Mouse (Mus musculus) liver, postnatal 0 days (tissue): ENCODE results near the gene Snx5. TPM values are rescaled to one million over a fixed set of nuclear protein-coding genes. Genes with fewer than 3 reads are reported as not detected.

Experiments used
- ATAC-seq: fragments of 200-750 bp; cut with Nextera tagmentation; 2 replicates; pipeline ENCODE4 v1.8.0; 2017; ENCODE audit warnings: mild to moderate bottlenecking, moderate library complexity
- DNase-seq: peaks from one replicate; pipeline ENCODE4 v3.0.0-alpha.2; 2016
- H3K27ac ChIP-seq: fragments of 300-500 bp; sonication (generic); 2 replicates; pipeline ENCODE4 v1.5.1; 2014; ENCODE audit warnings: antibody characterized with exemption, moderate library complexity, mild to moderate bottlenecking, low read depth
- H3K27me3 ChIP-seq: fragments of 300-500 bp; sonication (generic); 2 replicates; pipeline ENCODE4 v1.6.1; 2014; ENCODE audit warnings: low read length, control low read depth, mixed read lengths; ENCODE audit not compliant: insufficient read depth
- H3K36me3 ChIP-seq: fragments of 300-500 bp; sonication (generic); replicated peaks from 2 replicates; pipeline ENCODE4 v1.6.1; 2014; ENCODE audit warnings: mild to moderate bottlenecking, control low read depth, low read length, moderate library complexity, mixed read lengths; ENCODE audit not compliant: insufficient read depth
- H3K4me1 ChIP-seq: fragments of 300-500 bp; sonication (generic); 2 replicates; pipeline ENCODE4 v1.6.1; 2014; ENCODE audit warnings: antibody characterized with exemption, mild to moderate bottlenecking, control low read depth; ENCODE audit not compliant: insufficient read depth
- H3K4me2 ChIP-seq: fragments of 300-500 bp; sonication (generic); 2 replicates; pipeline ENCODE4 v1.6.1; 2014; ENCODE audit warnings: low read depth, mild to moderate bottlenecking, low read length, moderate library complexity, mixed read lengths
- H3K4me3 ChIP-seq: fragments of 300-500 bp; sonication (generic); 2 replicates; pipeline ENCODE4 v1.5.1; 2014; ENCODE audit warnings: low read depth, low read length
- H3K9ac ChIP-seq: fragments of 300-500 bp; sonication (generic); replicated peaks from 2 replicates; pipeline ENCODE4 v1.6.1; 2014; ENCODE audit warnings: mild to moderate bottlenecking, moderate library complexity
- H3K9me3 ChIP-seq: fragments of 300-500 bp; sonication (generic); 2 replicates; pipeline ENCODE4 v1.6.1; 2016; ENCODE audit warnings: mild to moderate bottlenecking, control low read depth, low read length, mixed read lengths
- CTCF ChIP-seq: sonication (generic); IDR thresholded peaks from 2 replicates; pipeline ENCODE4 v1.5.1; 2016; ENCODE audit warnings: antibody characterized with exemption, low read depth
- EP300 ChIP-seq: IDR thresholded peaks from 2 replicates; pipeline ENCODE4 v1.6.1; 2016; ENCODE audit warnings: antibody characterized with exemption, low read depth, mild to moderate bottlenecking
- WGBS: fragments of 180-500 bp; shearing (Covaris S2); extraction: QIAGEN DNeasy Blood & Tissue Kit; methylation state at CpG from one replicate; pipeline ENCODE4 v1.1.7; 2014; ENCODE audit not compliant: insufficient replicate concordance; 5-methylcytosine and 5-hydroxymethylcytosine counted together
- polyA plus RNA-seq: library from polyadenylated mRNA; unstranded; fragments of >200 nt; fragmentation: Nextera tagmentation; extraction: Ambion mirVana; gene quantifications from 2 replicates; pipeline ENCODE4 v1.2.1, GENCODE M21; 2015

Snx5 gene
- polyA plus RNA-seq, 1 experiment from 2014 or later, result 47.9 TPM

DNA sequence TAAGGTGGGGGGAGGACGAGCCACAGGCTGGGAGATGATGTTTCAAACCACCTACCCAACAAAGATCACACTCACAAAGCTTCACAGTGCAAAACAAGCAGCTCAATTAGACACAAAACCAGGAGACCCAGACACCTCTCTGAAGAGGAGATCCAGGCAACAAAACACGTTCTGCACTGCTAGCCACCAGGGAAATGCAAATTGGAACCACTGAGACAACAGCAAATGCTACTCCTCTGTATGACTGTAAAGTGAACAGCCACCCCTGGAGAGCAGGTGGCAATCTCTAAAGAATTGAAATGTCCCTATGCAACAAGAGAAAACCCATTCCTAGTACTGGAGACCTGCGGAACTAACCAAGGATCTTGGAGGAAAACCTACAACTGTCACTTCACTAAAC, 37.2 kb downstream of the Snx5 start:
- no peak for DNase-seq
- no peaks in the 10 kb centered on the region; the same call in none of the 2 replicates for H3K9me3 ChIP-seq
- H3K4me2 ChIP-seq, result no peak overlapping the region
- no peak overlapping the region for H3K4me3 ChIP-seq
- peak overlapping the region; percentile 7; the same call in 1 of the 2 replicates for H3K27ac ChIP-seq
- no peaks in the 10 kb centered on the region for H3K36me3 ChIP-seq
- 56% methylated on average over 3 of the region's 3 CpGs for WGBS
- H3K4me1 ChIP-seq, result peaks cover 14% of the 10 kb centered on the region; the same call in 1 of the 2 replicates
- no peak overlapping the region for H3K9ac ChIP-seq
- ATAC-seq, result no peak
- TF ChIP-seq CTCF (no peak), EP300 (no peak)
- no peaks in the 10 kb centered on the region for H3K27me3 ChIP-seq

DNA sequence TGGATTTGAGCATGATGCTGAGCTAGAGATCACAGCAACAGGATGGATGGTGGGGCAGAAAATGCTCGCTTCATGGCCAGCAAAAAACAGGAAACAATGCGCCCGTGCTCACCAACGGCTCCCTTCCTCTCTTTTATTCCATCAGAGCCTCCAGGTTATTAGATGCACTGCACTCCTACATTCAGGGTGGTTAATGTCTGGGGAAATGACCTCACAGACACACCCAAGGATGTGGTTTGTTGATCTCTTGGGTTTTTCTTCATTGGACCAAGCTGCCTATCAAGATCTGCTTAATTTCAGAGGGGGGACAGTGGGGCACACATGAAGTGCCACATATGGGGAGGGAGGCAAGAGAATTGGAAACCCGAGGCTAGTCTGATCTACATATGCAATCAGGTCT, 39.6 kb downstream of the Snx5 start:
- TF ChIP-seq EP300, result no peak
- no peak for TF ChIP-seq CTCF
- Histone ChIP-seq H3K36me3 (no peaks in the 10 kb centered on the region), H3K4me3 (no peak overlapping the region), H3K27ac (peak overlapping the region; percentile 79), H3K4me2 (peak overlapping the region; percentile 62), H3K27me3 (no peaks in the 10 kb centered on the region), H3K4me1 (peaks cover 14% of the 10 kb centered on the region; the same call in 1 of the 2 replicates), H3K9me3 (no peaks in the 10 kb centered on the region; the same call in none of the 2 replicates), H3K9ac (0 out of 2 replicates have a peak overlapping the region, but pooled peaks have one; percentile 3)
- ATAC-seq (peak; percentile 66), DNase-seq (no peak)
- WGBS, result 19% methylated on average over 5 of the region's 5 CpGs

DNA sequence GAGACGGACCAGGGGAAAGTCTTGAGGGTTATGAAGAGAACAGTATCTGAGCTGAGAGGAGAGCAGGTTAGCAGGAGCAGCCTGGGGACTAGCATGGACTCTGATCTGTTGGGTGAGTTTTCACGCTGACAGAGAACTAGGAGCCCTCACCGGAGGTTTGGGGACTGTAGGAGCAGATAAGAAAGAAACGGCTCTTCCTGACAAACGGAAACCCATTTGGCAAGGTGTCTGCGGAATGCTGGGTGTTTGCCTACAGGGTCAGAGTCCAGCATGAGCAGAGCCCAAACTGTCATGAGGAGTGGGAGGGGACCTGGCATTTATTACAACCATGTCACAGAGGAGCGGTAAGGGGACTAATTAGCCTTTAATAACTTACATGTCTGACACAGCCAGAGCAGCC, 40.2 kb downstream of the Snx5 start:
- 6% methylated on average over 7 of the region's 7 CpGs for WGBS
- no peak for TF ChIP-seq CTCF
- 0 out of 2 replicates have a peak, but pooled peaks have one; percentile 30 for TF ChIP-seq EP300
- H3K36me3 ChIP-seq, result no peaks in the 10 kb centered on the region
- peaks cover 14% of the 10 kb centered on the region; the same call in 1 of the 2 replicates for H3K4me1 ChIP-seq
- H3K9me3 ChIP-seq, result no peaks in the 10 kb centered on the region; the same call in none of the 2 replicates
- DNase-seq, result peak; percentile 34
- H3K4me2 ChIP-seq, result peak overlapping the region; percentile 62
- peak overlapping the region; percentile 79 for H3K27ac ChIP-seq
- H3K27me3 ChIP-seq, result no peaks in the 10 kb centered on the region
- ATAC-seq, result peak; percentile 57
- peak overlapping the region; percentile 3; the same call in 1 of the 2 replicates for H3K9ac ChIP-seq
- peak overlapping the region; percentile 21 for H3K4me3 ChIP-seq

DNA sequence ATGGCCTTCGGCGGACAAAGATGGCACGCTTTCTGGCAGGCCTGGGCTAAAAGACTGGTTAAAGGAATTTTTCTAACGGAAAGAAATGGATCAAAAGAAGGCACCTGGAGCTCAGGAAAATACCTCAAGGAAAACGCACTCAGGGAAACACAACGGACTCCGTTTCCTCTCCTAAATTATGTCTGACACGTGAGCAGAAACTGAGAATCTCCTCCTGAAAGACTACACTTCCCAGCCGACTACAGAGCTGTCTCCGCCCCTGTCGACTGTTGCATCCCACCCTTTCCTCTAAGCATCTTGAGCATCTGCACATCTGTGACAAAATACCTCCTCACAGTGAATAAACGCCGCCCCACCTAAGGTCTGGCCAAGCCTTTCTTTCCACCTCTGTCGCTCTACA, 41.1 kb downstream of the Snx5 start:
- no peak overlapping the region for H3K4me2 ChIP-seq
- peaks cover 21% of the 10 kb centered on the region for H3K4me1 ChIP-seq
- H3K9me3 ChIP-seq, result no peaks in the 10 kb centered on the region; the same call in none of the 2 replicates
- no peak for DNase-seq
- TF ChIP-seq CTCF (no peak), EP300 (no peak)
- WGBS, result 74% methylated on average over 14 of the region's 14 CpGs
- H3K27ac ChIP-seq, result peak overlapping the region; percentile 79; the same call in 1 of the 2 replicates
- ATAC-seq, result no peak
- no peak overlapping the region for H3K9ac ChIP-seq
- H3K4me3 ChIP-seq, result no peak overlapping the region
- H3K36me3 ChIP-seq, result no peaks in the 10 kb centered on the region
- no peaks in the 10 kb centered on the region for H3K27me3 ChIP-seq

- H3K9ac ChIP-seq, result no peak overlapping the region
- DNase-seq (no peak), ATAC-seq (no peak)
- peaks cover 24% of the 10 kb centered on the region for H3K4me1 ChIP-seq
- H3K36me3 ChIP-seq, result no peaks in the 10 kb centered on the region
- TF ChIP-seq CTCF, result no peak
- H3K27ac ChIP-seq, result no peak overlapping the region
- H3K4me2 ChIP-seq, result no peak overlapping the region
- WGBS, result 59% methylated on average over 12 of the region's 12 CpGs
- no peaks in the 10 kb centered on the region; the same call in 1 of the 2 replicates for H3K9me3 ChIP-seq
- H3K27me3 ChIP-seq, result no peaks in the 10 kb centered on the region
- H3K4me3 ChIP-seq, result no peak overlapping the region
Observed at GRCm38 (mm10) chr2:144228521-144229346, 42.0 kb downstream of the Snx5 start.

- DNase-seq (no peak), ATAC-seq (no peak)
- Histone ChIP-seq H3K9me3 (no peaks in the 10 kb centered on the region; the same call in 1 of the 2 replicates), H3K27ac (no peak overlapping the region), H3K4me1 (peaks cover 24% of the 10 kb centered on the region), H3K36me3 (no peaks in the 10 kb centered on the region), H3K4me2 (no peak overlapping the region), H3K4me3 (no peak overlapping the region), H3K9ac (no peak overlapping the region), H3K27me3 (no peaks in the 10 kb centered on the region)
- WGBS, result 85% methylated on average over 12 of the region's 12 CpGs
- TF ChIP-seq EP300, result no peak
- TF ChIP-seq CTCF, result no peak
Observed at GRCm38 (mm10) chr2:144226906-144227586, 43.7 kb downstream of the Snx5 start.
